Mouse (Mus musculus) lung, postnatal 4 days (tissue): Measurements from ENCODE around the gene Dnal4.
A peak's percentile ranks its signal among the peaks of the same experiment; 100 is the strongest.

Experiments used
- DNase-seq, 2 experiments: peaks; one replicate each; pipeline ENCODE4 v3.0.0; 2021

The Dnal4 gene

DNA sequence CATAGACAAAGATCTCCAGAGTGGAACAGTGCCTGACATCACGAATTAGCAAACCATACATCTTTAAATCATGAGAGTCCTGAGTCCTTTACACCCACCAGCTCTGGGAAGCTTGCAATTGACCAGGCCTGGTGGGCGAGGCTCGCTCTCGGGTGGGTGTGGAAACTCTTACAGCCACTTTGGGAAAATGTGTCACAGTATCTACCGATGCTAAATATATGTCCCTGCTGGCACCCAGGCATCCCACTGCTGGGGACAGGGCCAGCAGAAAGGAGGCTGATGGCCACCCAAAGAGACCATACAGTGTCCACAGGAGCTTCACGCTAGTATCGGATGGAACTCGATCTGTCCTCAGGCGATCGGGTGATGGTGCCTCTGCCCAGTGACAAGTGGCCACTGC is 20.9 kb upstream of the Dnal4 start:
- DNase-seq: no peak

- no peak for DNase-seq
These were observed 20.0 kb upstream of the Dnal4 start for GRCm38 (mm10) chr15:79797680-79798079.

DNA sequence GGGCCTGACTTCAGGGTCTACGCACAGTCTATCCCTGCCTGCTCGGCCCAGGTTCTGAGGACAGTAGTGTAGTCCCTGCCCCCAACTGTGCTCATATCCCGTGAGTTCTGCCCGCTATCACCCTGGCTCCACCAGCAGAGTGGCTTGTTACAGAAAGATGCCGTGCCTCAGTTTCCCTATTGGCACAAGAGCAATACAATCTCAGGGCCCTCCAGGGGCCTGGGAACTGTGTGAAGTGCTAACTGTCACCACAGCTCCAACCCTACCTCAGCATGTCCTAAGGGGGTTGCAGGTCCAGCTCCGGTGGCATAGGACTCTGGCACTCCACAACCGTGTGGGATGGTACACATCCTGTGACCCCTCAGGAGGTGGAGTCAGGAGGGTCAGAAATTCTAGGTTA is 19.4 kb upstream of the Dnal4 start:
- DNase-seq: no peak

DNA sequence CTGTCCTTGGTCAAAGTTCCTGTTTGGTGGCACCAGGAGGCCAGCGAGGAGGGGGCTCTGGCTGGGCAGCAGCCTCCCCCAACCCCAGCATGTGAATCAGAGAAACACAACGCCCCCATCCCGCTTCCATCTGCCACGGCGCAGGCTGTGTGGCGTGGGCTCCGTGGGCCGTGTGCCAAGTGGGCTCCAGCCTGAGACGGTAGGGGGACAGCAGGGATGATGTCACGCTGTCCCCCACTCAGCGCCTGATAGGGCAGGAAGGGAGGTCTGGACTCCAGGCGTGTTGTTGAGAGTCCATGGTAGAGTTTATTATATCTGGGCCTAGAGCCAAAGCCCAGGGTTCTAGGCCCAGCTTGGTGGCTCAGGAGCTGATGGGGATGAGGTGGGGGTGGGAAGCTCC is 18.6 kb upstream of the Dnal4 start:
- DNase-seq: no peak

DNA sequence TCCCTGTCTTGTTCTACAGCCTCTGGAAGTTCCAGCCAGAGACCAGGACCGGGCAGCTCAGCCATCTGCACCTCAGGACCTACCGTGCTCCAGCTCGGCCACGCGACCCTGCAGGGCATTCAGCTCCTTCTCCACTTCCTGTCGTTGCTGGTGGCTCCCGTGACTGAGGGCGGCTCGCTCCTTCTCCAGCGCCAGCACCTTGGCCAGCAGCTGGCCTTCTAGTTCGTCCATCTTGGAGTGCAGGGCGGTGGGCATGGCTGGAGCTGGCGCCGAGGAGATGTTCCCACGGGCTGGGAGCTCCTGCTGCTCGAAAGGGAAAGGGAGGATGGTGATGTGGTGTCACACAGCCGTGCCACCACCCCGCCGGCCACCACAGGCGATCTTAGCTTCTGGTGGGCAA is 16.5 kb upstream of the Dnal4 start:
- DNase-seq: no peak

- no peak for DNase-seq
These were observed 15.4 kb upstream of the Dnal4 start for GRCm38 (mm10) chr15:79793076-79793475.

- DNase-seq: peak; percentile 27 to 36
These were observed 14.8 kb upstream of the Dnal4 start for GRCm38 (mm10) chr15:79792455-79792854.

DNA sequence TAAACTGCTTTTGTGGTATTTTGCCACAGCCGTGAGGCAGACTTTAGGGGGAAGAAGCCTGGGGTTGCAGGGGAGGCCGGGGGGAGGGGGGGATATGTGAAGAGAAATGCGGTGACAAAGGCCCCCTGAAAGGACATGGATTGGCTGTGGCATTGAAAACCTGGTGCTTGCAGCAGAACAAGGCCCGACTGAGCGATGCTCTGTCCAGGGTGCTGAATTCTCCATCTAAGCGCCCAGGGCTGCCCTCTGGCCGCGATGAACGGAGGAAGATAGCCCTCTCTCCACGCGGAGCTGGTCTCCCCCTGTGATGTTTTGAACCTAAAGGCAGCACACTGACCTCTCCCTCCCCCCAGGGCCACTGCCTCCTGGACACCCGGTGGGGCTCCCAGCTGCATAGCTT is 13.9 kb upstream of the Dnal4 start:
- DNase-seq: peak; percentile 61 to 68

DNA sequence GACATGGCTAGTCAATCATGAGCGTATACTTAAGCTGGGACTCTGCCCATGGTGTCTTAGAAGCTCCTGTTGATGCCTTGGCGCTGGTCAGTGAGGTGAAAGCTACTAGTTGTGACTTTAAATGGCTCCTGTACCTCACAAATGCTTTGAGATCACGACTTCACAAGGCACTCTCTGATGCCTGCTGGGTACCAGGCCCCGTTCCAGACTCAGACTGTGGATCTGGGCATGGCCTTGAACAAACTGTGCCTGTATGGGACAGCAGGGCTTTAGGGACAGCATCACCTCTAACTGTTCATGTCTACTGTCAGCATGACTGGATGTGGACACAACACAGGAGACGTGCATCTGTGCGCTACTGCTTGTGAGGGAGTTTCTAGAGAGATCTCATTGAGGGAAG is 13.3 kb upstream of the Dnal4 start:
- no peak for DNase-seq

GRCm38 (mm10) chr15:79790111-79790510 is 12.5 kb upstream of the Dnal4 start:
- DNase-seq: no peak

GRCm38 (mm10) chr15:79787815-79788214 is 10.2 kb upstream of the Dnal4 start:
- no peak for DNase-seq

DNA sequence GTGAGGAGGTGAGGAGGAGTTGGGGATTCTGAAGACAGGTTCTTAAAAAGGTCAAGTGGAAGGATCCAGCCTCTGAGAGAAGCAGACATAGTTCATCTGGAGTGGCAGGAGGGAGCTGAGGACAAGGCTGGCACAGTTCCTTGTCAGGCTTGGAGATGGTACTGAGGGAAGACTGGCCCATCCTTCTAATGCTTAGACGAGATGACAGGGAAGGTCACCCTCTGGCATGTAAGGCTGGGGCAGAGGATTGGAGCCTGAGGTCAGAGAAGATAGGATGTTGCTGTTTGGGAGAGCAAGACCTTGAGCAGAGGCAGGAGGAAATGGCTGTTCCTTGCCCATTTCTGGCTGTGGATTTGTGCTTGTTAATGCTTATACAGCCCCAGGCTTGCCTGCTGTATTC is 7.4 kb upstream of the Dnal4 start:
- DNase-seq: no peak

DNA sequence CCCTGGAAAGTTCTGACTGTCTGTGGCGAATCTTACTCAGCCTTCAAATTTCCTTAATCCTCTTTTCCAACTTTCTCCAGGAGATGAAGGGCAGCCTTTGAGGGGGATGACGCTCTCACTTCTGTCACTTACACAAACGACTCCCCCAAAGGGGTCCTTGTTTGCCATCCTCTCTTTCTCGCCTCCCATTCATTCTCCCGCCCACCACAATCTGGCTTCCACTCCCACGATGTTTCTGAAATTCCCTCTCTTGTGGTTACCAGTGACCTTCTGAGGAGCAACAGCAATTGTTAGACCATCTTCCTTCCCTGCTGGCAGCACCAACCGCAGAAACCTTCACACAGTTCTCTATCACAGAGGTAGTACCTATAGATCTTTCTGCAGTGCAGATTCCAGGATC is 2.0 kb downstream of the Dnal4 start:
- DNase-seq: no peak

GRCm38 (mm10) chr15:79774117-79775027 is 3.3 kb downstream of the Dnal4 start:
- peak; percentile 98 for DNase-seq

GRCm38 (mm10) chr15:79770629-79771240 is 6.9 kb downstream of the Dnal4 start:
- no peak for DNase-seq

- peak in 1 of 2 experiments; percentile 34 for DNase-seq
These were observed 9.3 kb downstream of the Dnal4 start for GRCm38 (mm10) chr15:79768302-79768701.

DNA sequence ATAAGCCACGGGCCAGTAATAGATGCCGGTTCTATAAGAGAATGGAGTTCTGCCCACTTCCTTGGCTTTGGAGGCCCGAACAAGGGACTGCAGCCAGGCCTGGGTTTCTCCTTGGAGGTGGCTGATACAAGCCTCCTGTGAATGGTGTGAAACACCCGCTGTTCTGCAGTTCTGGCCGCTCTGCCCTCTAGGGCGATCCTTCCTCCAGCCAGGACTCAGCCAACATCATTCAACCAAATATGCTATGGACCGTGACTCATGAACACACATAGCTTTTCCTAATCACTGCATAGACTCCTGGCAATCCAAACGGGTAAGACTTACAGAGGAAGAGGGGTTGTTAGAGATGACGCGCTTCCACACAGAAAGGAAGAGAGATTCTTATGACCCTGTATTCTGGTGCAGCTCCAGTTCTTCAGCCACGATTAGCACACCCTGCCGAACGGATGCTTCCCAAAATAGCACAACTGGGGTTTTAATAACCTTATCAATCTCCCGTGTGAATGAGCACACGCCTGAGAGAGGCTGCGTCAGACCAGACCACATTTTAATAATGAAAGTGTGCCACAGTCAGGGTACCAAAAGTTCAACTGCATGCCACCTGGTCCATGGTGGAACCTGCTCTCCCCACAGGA is 10.2 kb downstream of the Dnal4 start:
- no peak for DNase-seq

- peak in 1 of 2 experiments; percentile 48 for DNase-seq
These were observed 11.0 kb downstream of the Dnal4 start for GRCm38 (mm10) chr15:79766586-79767071.

- peak in 1 of 2 experiments; percentile 47 for DNase-seq
These were observed 11.5 kb downstream of the Dnal4 start for GRCm38 (mm10) chr15:79766168-79766567.

DNA sequence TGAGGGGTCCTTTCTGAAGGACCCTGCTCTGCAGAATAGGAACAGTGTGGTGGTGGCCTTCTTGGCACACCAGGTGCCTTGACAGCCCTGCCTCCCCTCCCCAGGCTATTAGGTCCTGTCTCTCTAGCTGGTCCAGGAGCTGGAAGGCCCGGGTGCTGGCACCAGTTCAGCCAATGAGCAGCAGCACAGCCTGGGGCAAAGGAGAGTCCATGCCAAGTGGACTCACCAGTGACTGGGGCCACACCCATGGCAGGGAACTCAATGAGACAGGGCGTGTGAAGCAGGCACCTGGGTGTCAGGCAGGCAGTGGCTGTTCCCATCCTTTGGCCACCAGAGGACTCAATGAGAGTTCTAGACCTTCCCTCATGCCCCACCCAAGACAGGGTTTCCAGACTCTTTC is 12.3 kb downstream of the Dnal4 start:
- peak in 1 of 2 experiments; percentile 50 for DNase-seq

- no peak for DNase-seq
These were observed 12.9 kb downstream of the Dnal4 start for GRCm38 (mm10) chr15:79764539-79765267.

DNA sequence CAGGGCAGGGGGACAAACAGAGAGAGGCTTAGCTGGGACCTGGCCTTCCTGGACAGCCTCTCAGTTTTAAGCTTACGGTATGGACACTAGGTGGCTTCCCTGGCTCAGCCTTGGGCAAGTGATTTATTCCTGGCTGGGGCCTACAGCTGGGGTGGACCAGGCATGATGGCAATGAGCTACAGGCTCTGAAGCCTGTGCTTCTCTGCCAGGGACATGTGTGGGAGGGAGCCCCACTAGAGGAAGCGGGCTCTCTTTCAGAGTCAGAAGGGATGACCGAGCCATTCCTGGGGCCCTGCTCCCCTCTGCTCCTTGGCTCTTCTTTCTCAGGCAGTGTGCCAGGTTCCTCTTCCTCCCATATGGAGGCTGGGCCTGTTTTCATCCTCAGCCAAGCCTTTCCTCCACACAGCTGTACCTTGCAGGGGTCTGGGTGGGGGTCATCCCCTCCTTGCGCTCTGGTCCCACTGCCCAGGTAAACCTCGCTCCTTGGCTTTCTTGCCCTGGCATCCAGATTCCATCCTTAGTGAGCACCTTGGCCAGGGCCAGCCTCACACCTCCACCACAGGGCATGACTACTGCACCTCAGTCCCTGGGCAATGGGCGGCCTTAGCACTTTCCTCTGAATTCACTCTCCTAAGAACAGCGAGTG is 13.9 kb downstream of the Dnal4 start:
- DNase-seq: no peak
